Mouse (Mus musculus) ovary, postnatal 10 days (tissue): ENCODE measurements around the gene Itgal.
"Not testable (repeated sequence)": the region's sequence is repeated elsewhere in the genome, so short reads cannot be mapped to it uniquely, and the experiment has no call there.

Experiments
- DNase-seq: peaks from one replicate; pipeline ENCODE4 v3.0.0; 2022; ENCODE audit warnings: low spot score

Itgal gene

GRCm38 (mm10) chr7:127278311-127278710 is 17.7 kb upstream of the Itgal start:
- no peak for DNase-seq

DNA sequence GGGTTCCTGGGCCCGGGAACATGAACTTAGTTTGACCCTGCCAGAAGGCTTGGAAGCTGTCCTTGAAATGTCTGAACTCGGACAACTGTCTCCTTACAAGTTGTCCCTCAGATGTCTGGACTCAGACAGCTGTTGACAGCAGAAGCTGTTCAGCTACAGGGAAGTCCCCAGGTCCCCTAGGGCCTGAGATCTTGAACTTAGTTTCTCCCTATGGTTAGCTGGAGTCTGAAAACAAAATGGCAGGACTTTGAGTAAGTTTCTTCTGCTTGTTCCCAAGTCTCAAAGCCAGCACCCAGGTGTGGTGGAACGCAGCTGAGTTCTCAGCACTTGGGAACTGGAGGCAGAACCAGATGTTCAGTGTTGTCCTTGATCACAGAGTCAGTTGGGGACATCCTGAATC is 16.0 kb upstream of the Itgal start:
- DNase-seq = no peak

DNA sequence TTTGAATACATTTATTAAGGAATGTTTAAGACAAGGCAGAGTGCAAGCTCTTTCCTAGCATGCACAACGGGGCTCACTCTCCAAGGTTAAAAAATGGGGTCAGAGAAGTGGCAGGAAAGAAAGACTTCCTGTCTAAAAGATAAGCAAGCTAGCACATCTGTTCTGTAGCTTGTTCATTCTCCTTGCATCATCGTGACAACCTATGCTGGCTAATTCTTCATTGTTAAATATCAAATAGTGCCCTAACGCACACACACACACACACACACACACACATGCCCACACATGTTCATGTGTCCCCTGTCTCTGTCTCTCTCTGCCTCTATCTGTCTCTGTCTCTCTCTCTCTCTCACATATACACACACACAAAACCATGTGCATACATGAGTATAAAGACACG is 14.9 kb upstream of the Itgal start:
- DNase-seq = no peak

GRCm38 (mm10) chr7:127282190-127282589 is 13.9 kb upstream of the Itgal start:
- no peak for DNase-seq

DNA sequence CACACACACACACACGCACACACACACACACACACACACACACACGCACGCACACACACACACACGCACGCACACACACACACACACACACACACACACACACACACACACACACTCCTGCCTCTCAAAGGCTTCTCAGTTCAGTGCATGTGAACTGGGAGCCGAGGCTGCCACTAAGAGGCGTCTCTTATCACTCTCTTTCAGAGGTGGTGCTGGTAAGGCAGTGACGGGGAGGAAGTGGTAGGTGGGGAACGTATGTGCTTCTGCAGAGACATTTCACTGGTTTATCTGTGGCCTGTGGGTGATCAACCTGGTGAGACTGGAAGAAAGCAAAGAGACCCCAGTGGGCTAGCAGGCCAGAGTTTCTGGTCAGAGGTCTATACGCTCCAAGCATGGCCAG is 10.9 kb upstream of the Itgal start:
- no peak for DNase-seq

- no peak for DNase-seq
These were observed 8.1 kb upstream of the Itgal start for GRCm38 (mm10) chr7:127287940-127288339.

DNA sequence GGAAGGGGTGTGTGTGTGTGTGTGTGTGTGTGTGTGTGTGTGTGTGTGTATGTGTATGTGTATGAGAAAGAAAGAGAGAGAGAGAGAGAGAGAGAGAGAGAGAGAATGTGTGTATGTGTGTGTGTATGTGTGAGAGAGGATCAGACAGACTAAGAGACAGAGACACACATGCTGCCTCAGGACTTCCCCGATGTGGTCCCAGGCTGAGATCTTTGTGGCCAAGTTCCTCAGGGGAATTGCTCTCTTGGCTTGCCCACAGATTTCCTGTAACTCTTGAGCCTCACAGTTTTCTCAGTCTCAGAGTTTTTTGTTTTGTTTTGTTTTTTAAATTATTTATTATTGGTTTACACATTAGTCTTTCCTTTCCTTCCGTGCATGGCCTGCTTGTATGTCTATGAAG is 6.8 kb upstream of the Itgal start:
- no peak for DNase-seq

DNA sequence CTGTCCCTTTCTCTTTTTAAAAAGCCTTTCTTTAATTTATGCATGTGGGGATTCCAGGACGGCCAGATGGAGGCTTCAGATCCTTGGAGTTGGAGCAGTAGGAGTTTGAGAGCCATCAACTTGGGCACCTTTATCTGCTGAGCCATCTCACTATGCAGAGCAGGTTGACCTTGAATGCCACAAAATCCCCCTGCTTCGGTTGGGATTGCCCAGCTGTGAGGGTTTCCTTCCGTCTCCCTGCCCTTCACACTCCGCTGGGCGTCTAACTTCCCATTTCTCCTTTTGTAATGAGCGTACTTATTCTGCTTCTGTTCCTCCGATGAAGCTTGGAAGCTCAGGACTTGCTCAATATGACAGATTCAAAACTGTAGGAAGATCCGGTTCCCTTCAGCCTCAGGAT is 5.9 kb upstream of the Itgal start:
- DNase-seq = no peak

DNA sequence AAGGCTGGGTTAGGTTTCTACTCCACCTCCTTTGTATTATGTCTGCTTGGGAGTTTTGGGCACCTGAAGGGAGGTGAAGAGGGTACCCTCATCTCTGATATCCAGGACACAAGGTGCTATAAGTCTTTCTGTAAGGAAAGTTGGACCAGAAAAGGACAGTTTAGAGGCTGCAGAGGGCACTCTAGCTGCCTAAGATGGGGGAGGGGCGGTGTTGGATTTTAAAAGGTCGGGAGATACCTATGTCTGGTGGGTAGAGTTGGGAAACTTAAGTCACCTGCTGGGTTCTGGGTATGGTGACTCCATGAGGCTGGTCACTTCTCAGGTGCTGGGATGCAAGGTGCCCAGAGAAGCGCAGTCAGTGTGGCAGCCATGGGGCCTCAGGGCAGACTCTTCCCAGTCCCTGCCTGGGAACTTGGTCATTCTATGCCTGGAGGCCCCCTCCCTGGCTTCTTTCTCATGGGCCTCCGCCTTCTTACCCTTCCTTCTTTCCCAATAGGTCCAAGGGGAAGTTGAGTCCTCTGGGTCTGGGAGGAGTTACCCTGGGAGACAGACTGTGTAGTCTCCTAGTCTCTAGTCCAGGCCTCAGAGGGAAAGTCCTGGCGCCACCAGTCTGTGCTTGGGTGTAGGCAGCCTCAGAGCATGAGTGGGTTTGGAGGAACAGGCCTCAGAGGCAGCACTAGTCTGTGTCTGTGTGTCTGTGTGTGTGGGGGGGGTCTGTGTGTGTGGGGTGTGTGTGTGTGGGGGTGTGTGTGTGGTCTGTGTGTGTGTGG is 911 bp downstream of the Itgal start:
- no peak for DNase-seq

- DNase-seq = no peak
These were observed 1.6 kb downstream of the Itgal start for GRCm38 (mm10) chr7:127297586-127298193.

DNA sequence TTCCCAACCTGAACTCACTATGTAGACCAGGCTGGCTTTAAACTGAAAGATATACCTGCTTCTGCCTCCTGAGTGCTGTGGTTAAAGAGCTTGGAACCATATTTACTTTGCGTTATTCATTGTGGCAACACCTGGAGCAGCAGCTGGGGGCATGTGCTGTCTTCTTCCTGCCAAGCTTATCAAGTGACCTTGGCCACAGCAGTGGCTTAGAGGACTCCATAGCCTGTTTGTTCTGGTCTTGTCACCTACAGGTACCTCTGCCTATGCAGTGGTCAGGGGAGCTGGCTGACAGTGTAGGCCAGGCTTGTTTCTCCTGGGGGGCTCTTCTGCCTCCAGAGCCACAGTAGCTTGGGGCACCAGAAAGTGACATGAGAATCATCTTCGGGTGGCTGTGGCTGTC is 12.4 kb downstream of the Itgal start:
- no peak for DNase-seq

GRCm38 (mm10) chr7:127308887-127309286 is 12.8 kb downstream of the Itgal start:
- no peak for DNase-seq

- no peak for DNase-seq
These were observed 13.9 kb downstream of the Itgal start for GRCm38 (mm10) chr7:127309951-127310350.

DNA sequence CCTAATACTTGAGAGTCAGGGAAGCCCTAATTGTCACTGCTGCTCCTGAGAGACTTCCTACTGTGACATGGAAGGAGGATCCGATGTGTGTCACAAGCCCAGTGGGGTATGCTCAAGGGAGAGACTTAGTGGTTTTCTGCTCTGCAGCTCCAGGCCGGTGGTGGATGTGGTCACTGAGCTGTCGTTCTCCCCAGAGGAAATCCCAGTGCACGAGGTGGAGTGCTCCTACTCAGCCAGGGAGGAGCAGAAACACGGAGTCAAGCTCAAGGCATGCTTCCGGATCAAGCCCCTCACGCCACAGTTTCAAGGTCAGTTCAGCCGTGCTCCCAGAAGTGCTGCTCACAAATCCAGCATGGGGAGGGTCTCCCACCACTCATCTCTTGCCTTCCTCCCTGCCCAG is 17.9 kb downstream of the Itgal start:
- no peak for DNase-seq

- DNase-seq = no peak
These were observed 25.0 kb downstream of the Itgal start for GRCm38 (mm10) chr7:127321106-127321505.

DNA sequence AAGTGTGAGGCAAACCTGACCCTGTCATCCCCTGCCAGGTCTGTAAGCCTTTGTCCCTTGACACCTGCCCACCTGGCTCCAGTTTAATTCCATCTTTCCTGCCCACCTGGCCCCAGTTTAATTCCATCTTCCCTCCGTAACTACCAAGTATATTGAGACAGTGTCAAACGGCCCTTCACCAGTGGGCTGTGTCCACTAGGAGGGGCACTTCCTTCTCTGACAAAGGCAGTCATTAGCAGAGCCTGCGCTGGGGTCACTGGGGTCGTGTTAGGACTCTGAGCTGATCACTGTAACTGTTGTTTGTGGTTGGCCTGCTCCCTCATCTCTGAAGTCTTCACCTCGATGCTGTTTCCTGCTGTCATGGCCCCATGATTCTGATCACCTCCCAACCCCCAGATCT is 26.0 kb downstream of the Itgal start:
- DNase-seq = no peak

DNA sequence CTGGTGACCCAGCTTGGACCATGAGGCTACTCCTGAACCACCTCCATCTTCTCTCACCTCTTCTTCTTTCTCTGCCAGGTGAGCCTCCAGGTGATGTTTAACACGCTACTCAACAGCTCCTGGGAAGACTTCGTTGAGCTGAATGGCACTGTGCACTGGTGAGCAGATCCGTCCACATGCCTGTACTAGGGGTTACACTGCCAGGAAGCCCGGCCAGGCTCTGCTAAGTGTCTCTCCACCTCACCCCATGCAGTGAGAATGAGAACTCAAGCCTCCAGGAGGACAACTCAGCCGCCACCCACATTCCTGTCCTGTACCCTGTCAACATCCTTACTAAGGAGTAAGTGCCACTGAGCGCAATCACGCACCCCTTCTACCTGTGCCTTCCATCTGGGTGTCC is 28.9 kb downstream of the Itgal start:
- DNase-seq = no peak

- DNase-seq = no peak
These were observed 29.5 kb downstream of the Itgal start for GRCm38 (mm10) chr7:127325550-127325949.

DNA sequence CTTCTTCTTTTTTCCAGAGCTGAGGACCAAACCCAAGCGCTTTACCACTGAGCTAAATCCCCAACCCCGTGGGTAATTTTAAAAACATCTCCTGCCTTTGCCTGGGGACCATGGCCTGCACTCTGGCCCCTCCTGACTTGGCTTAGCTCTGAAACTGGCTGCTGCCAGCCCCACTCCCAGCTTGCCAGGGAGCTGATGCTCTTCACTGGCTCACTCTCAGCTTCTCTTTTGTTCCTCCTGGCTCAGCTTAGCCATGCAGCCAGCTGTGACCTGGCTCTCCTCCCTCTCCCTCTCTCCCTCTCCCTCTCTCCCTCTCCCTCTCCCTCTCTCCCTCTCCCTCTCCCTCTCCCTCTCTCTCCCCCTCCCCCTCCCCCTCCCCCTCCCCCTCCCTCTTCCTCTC is 30.6 kb downstream of the Itgal start:
- no peak for DNase-seq

- DNase-seq = no peak
These were observed 37.2 kb downstream of the Itgal start for GRCm38 (mm10) chr7:127333240-127333639.

DNA sequence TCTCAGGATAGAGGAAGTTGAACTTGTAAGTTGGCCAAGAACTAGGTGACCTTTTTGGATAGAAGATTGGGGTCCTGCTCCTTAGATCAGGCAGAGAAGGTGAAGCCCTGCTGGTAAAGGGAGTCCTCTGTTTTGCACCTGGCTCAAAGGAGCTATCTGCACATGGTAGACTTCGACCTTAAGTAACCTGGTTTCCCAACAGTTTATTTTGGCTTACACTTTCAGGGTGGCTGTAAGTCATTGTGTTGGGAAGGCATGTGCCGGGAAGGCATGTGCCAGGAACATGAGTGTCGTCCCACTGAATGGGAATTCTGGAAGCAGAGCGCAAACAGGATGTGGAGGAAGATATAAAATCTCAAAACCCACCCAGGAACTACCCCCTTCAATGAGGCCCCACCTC is 39.5 kb downstream of the Itgal start:
- DNase-seq = no peak

GRCm38 (mm10) chr7:127337636-127338035 is 41.6 kb downstream of the Itgal start:
- DNase-seq = no peak

GRCm38 (mm10) chr7:127341356-127341755 is 45.3 kb downstream of the Itgal start:
- DNase-seq = no peak

DNA sequence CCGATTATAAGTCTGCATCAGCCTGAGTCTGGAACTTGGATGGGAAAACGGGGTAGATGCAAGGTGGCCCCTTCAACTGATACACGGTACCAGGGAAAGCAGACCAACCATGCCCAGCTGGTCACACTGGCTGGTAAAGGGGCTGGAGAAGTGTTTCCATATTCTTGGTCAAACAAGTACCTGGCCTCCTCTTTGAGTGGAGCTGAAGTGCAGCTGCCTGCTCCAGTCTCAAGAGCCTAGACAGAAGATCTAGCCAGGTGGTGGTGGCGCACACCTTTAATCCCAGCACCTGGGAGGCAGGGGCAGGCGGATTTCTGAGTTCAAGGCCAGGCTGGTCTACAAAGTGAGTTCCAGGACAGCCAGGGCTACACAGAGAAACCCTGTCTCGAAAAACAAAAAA is 45.8 kb downstream of the Itgal start:
- DNase-seq = not testable (repeated sequence)
